Mouse (Mus musculus): ENCODE results near the gene Ttll13.

GRCm38 (mm10) chr7:80297041-80297440, 50.9 kb downstream of the Ttll13 start:
- TF ChIP-seq POLR2A (IDR thresholded peaks at IDR 0.05; ENCODE audit: borderline replicate concordance, extremely low read depth, insufficient read depth, insufficient read length, poor library complexity, severe bottlenecking) (no peak), CTCF (IDR thresholded peaks at IDR 0.05; ENCODE audit: borderline replicate concordance, extremely low read depth, insufficient read depth, insufficient read length) (no peak)

Data from brain, embryonic 14.5 days (tissue).